Mouse (Mus musculus): ENCODE data around the gene Hip1r. TPM values are rescaled to one million over a fixed set of nuclear protein-coding genes. Genes with fewer than 3 reads are reported as not detected.
A peak's percentile ranks its signal among the peaks of the same experiment; 100 is the strongest.

Gene Hip1r
- 33.5 and 34.3 TPM in 2 replicates for polyA plus RNA-seq (2015; fragmentation: Nextera tagmentation; extraction: Ambion mirVana)

DNA sequence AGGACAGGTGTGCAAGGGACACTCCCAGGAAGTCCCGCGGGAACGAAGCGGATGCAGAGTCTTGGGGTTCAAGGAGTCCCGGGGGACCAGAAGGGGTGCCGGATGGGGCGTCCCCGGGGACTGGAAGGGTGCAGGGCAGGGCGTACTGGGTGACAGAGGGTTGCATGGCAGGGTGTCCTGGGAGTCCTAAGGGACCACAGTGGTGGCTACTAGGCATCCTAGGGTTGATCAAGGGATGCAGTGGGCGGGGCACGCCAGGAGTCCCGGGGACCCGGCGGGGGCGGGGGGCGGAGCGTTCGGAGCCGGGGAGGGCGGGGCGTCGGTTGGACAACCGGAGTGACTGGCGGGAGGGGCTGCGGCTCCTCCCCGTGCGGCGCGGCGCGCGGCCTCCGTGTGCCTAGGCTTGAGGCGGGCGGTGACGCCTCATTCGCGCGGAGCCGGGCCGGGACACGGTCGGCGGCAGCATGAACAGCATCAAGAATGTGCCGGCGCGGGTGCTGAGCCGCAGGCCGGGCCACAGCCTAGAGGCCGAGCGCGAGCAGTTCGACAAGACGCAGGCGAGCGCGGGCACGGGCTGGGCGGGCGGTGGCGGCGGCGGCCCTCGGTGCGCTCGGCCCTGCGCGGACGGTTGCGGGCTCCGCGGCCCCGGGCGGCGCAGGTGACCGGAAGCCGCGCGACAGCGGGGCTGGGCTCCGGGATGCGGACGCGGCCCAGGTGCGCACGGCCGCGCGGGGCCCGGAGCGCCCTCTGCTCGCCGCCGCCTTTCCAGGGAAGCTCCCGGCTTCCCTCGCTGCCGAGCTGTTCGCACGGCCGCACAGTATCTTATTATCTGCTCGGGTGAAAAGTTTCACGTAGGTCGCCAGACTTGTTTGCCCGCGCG is at the start of gene Hip1r:
Hip1r (plus strand) TSS at position 330 of the 880 bp plus-strand sequence.
- Histone ChIP-seq H3K4me1 (ENCODE audit: control insufficient read depth, insufficient read depth, low read length) (peaks cover 13% of the 10 kb centered on the region), H3K36me3 (ENCODE audit: control insufficient read depth, insufficient read depth, low read length) (no peaks in the 10 kb centered on the region), H3K9ac (ENCODE audit: low read depth, low read length) (peak within 1 kb of the TSS; percentile 89), H3K9me3 (replicated peaks; ENCODE audit: control insufficient read depth, low read length, poor library complexity, severe bottlenecking) (no peaks in the 10 kb centered on the region), H3K27ac (ENCODE audit: low read length) (peak within 1 kb of the TSS; percentile 61; the same call in 1 of the 2 replicates), H3K4me3 (ENCODE audit: low read depth, low read length) (peak within 1 kb of the TSS; percentile 80), H3K27me3 (ENCODE audit: control insufficient read depth, insufficient read depth, low read depth, low read length) (no peaks in the 10 kb centered on the region), H3K4me2 (ENCODE audit: low read length) (peak within 1 kb of the TSS; percentile 86)
- WGBS: 1% methylated on average over 70 of the region's 106 CpGs
- peak; percentile 83 for ATAC-seq

DNA sequence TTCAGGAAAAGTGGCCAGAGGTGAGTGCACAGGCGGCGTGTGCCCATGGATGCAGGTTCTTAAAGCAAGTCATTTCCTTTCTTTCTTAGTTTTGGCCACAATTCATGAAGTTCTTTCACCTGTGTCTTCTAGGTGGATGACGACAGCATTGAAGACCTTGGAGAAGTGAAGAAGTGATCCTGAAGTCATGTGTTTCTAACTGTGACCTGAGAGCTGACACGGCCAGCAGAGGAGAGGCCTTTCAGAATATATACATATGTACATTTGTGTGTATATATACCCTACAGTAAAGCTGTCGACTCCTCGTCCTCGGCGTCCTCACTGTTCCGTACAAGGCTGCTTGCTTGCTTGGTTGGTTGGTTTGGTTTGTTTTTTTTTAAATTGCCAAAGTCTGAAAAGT is 46.3 kb upstream of the Hip1r start, which contains the start of gene Gm43518:
Gm43518 (plus strand) TSS at position 301 of the 400 bp plus-strand sequence.
- Histone ChIP-seq H3K9me3 (replicated peaks; ENCODE audit: control insufficient read depth, low read length, poor library complexity, severe bottlenecking) (no peaks in the 10 kb centered on the region), H3K4me1 (ENCODE audit: control insufficient read depth, insufficient read depth, low read length) (peaks cover 4% of the 10 kb centered on the region)

DNA sequence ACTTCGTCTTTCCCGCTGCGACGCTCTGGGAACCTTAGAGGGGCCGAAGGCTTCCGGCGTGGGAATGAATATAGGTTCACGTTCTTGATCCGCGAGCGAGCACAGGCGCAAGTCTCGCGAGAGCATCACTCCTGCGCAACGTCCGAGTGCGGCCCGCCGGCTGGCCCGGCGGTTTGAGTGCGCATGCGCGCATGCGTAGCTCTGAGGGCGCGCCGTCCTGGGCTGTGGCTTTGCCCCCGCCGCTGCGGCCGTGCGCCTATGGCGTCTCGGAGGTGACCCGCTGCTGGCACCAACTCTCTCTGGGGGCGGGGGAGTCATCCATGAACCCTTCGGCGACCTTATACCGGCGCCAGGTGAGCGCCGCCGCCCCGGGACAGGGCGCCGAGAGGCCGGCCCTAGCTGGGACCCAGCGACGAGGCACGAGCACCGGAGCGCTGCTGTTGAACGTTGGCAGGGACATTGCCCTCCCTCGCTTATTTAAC is 42.9 kb upstream of the Hip1r start, which contains the start of gene Ccdc62:
Ccdc62 (plus strand) TSS at position 172 of the 482 bp plus-strand sequence.
- Histone ChIP-seq H3K4me3 (ENCODE audit: low read depth, low read length) (peak within 1 kb of the TSS; percentile 86), H3K4me1 (ENCODE audit: control insufficient read depth, insufficient read depth, low read length) (peaks cover 4% of the 10 kb centered on the region), H3K9me3 (replicated peaks; ENCODE audit: control insufficient read depth, low read length, poor library complexity, severe bottlenecking) (no peaks in the 10 kb centered on the region), H3K27me3 (ENCODE audit: control insufficient read depth, insufficient read depth, low read depth, low read length) (no peaks in the 10 kb centered on the region), H3K9ac (ENCODE audit: low read depth, low read length) (peak within 1 kb of the TSS; percentile 97), H3K36me3 (ENCODE audit: control insufficient read depth, insufficient read depth, low read length) (peaks cover 16% of the 10 kb centered on the region), H3K27ac (ENCODE audit: low read length) (peak within 1 kb of the TSS; percentile 88), H3K4me2 (ENCODE audit: low read length) (peak within 1 kb of the TSS; percentile 76)
- WGBS: under 1% methylated on average over 56 of the region's 56 CpGs
- ATAC-seq: peak; percentile 99

More for the DNA sequence above, 46.3 kb upstream of the Hip1r start, which contains the start of gene Gm43518:
- ATAC-seq: no peak
- Histone ChIP-seq H3K9ac (ENCODE audit: low read depth, low read length) (no peak within 1 kb of the TSS), H3K27me3 (ENCODE audit: control insufficient read depth, insufficient read depth, low read depth, low read length) (no peaks in the 10 kb centered on the region), H3K27ac (ENCODE audit: low read length) (no peak within 1 kb of the TSS), H3K4me3 (ENCODE audit: low read depth, low read length) (no peak within 1 kb of the TSS), H3K4me2 (ENCODE audit: low read length) (no peak within 1 kb of the TSS), H3K36me3 (ENCODE audit: control insufficient read depth, insufficient read depth, low read length) (peaks cover 37% of the 10 kb centered on the region)
- 97% methylated on average over 9 of the region's 9 CpGs for whole genome bisulfite sequencing

DNA sequence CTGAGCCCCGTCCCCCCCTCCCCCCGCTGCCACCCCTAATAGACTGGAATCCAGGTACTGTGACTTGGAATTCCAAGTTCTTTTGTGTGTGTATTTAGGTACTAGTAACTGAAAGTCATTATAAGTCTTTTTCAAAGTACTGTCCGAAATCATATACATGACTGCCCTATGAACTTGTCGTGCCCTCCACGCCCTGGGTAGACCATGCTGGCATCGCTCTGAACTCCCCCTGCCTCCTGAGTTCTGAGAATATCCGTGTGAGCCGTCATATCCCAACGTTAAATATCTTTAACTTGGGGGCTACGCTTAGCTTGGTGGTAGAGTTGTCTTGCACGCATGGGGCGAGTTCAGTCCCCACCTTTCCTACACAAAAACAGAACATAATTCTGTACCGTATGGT is 42.3 kb upstream of the Hip1r start:
- Histone ChIP-seq H3K4me1 (ENCODE audit: control insufficient read depth, insufficient read depth, low read length) (peaks cover 4% of the 10 kb centered on the region), H3K4me3 (ENCODE audit: low read depth, low read length) (peak overlapping the region; percentile 86), H3K4me2 (ENCODE audit: low read length) (peak overlapping the region; percentile 76), H3K27ac (ENCODE audit: low read length) (peak overlapping the region; percentile 88; the same call in 1 of the 2 replicates), H3K9ac (ENCODE audit: low read depth, low read length) (peak overlapping the region; percentile 97), H3K36me3 (ENCODE audit: control insufficient read depth, insufficient read depth, low read length) (peaks cover 13% of the 10 kb centered on the region), H3K27me3 (ENCODE audit: control insufficient read depth, insufficient read depth, low read depth, low read length) (no peaks in the 10 kb centered on the region), H3K9me3 (replicated peaks; ENCODE audit: control insufficient read depth, low read length, poor library complexity, severe bottlenecking) (no peaks in the 10 kb centered on the region)
- WGBS: 50% methylated on average over 13 of the region's 13 CpGs
- 0 out of 2 replicates have a peak, but pooled peaks have one; percentile 8 for ATAC-seq

DNA sequence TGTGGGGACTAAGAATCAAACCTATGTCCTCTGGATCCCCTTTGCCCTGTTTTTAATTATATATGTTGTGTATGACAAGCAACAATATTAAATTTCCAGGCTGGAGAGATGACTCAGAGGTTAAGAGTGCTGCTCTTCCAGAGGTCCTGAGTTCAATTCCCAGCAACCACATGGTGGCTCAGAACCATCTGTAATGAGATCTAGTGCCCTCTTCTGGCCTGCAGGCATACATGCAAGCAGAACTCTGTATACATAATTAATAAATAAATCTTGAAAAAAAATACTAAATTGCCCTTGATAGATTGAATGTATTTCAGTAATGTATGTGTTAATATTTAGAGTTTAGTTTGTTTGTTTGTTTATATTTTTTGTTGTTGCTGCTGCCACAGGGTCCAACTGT is 40.5 kb upstream of the Hip1r start:
- Histone ChIP-seq H3K9ac (ENCODE audit: low read depth, low read length) (no peak overlapping the region), H3K36me3 (ENCODE audit: control insufficient read depth, insufficient read depth, low read length) (peaks cover 4% of the 10 kb centered on the region; the same call in 1 of the 2 replicates), H3K9me3 (replicated peaks; ENCODE audit: control insufficient read depth, low read length, poor library complexity, severe bottlenecking) (no peaks in the 10 kb centered on the region), H3K4me1 (ENCODE audit: control insufficient read depth, insufficient read depth, low read length) (peaks cover 4% of the 10 kb centered on the region), H3K27ac (ENCODE audit: low read length) (no peak overlapping the region), H3K27me3 (ENCODE audit: control insufficient read depth, insufficient read depth, low read depth, low read length) (no peaks in the 10 kb centered on the region), H3K4me2 (ENCODE audit: low read length) (no peak overlapping the region), H3K4me3 (ENCODE audit: low read depth, low read length) (no peak overlapping the region)
- no peak for ATAC-seq

DNA sequence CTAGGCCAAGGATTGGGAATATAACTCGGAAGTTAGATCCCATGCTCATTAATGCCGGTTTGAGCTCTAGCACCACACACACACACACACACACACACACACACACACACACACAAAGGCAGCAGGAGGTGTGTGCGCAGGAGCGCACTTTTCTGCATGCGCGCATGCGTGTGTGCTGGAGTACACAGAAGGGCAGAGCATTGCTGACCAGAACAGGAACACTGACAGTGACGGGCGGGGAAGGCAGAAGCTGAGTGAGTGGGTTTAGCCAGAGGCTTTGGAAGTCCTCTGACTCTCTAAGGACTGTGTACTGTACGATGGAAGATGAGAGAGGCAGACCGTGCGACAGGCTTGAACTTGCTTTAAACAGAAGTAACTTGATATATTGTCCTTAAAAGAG is 39.9 kb upstream of the Hip1r start:
- no peak for ATAC-seq
- Histone ChIP-seq H3K4me2 (ENCODE audit: low read length) (no peak overlapping the region), H3K36me3 (ENCODE audit: control insufficient read depth, insufficient read depth, low read length) (no peaks in the 10 kb centered on the region), H3K27me3 (ENCODE audit: control insufficient read depth, insufficient read depth, low read depth, low read length) (no peaks in the 10 kb centered on the region), H3K4me3 (ENCODE audit: low read depth, low read length) (no peak overlapping the region), H3K4me1 (ENCODE audit: control insufficient read depth, insufficient read depth, low read length) (peaks cover 4% of the 10 kb centered on the region), H3K27ac (ENCODE audit: low read length) (no peak overlapping the region), H3K9me3 (replicated peaks; ENCODE audit: control insufficient read depth, low read length, poor library complexity, severe bottlenecking) (no peaks in the 10 kb centered on the region), H3K9ac (ENCODE audit: low read depth, low read length) (no peak overlapping the region)
- WGBS: 92% methylated on average over 12 of the region's 12 CpGs

DNA sequence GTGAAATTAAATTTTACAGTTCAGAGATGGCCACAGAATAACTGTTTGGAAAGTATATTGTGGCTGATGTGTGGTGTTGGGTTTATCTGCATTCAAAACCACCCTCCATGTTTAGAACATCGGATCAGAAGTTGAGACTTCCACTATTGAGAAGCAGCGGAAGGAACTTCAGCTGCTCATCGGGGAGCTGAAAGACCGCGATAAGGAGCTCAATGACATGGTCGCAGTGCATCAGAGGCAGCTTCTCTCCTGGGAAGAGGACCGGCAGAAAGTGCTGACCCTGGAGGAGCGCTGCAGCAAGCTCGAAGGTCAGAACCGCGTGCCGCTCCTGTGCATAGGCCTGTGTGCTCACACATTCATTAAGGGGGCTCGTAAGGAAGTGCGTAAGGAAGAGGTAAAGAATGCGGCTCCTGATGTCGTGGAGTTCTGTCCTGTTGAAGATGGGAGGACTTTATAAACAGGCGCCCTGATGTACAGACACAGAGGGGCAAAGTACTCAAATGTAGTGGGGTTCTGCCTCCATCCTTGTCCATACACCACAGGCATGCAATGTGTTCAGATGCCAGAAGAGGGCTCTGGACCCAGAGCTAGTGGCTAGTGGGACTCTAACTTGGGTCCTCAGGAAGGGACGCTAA is 39.4 kb upstream of the Hip1r start:
- Histone ChIP-seq H3K4me3 (ENCODE audit: low read depth, low read length) (no peak overlapping the region), H3K9ac (ENCODE audit: low read depth, low read length) (no peak overlapping the region), H3K4me1 (ENCODE audit: control insufficient read depth, insufficient read depth, low read length) (peaks cover 4% of the 10 kb centered on the region), H3K27ac (ENCODE audit: low read length) (no peak overlapping the region), H3K36me3 (ENCODE audit: control insufficient read depth, insufficient read depth, low read length) (no peaks in the 10 kb centered on the region), H3K4me2 (ENCODE audit: low read length) (no peak overlapping the region), H3K9me3 (replicated peaks; ENCODE audit: control insufficient read depth, low read length, poor library complexity, severe bottlenecking) (no peaks in the 10 kb centered on the region), H3K27me3 (ENCODE audit: control insufficient read depth, insufficient read depth, low read depth, low read length) (no peaks in the 10 kb centered on the region)
- ATAC-seq: no peak
- 33% methylated on average over 18 of the region's 18 CpGs for WGBS

DNA sequence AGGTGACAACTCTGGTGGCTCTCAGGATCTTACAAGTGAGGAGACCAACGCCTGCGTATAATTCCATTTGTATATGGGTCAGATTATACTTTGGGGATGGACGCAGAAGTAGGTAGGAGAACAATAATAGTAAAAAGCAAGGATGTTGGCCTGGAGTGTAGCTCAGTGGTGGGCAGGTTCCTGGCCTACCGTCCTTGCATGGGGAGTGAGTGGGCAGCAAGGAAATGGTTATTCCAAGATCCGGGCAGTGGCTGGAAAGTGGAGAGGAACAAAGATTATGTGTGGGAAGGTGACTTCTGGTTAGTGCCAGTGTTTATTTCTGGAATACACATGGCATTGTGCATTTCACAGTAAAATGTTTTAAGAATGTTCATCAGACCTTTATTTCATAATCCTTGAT is 37.5 kb upstream of the Hip1r start:
- ATAC-seq: no peak
- Histone ChIP-seq H3K4me3 (ENCODE audit: low read depth, low read length) (no peak overlapping the region), H3K36me3 (ENCODE audit: control insufficient read depth, insufficient read depth, low read length) (no peaks in the 10 kb centered on the region), H3K27me3 (ENCODE audit: control insufficient read depth, insufficient read depth, low read depth, low read length) (no peaks in the 10 kb centered on the region), H3K9me3 (replicated peaks; ENCODE audit: control insufficient read depth, low read length, poor library complexity, severe bottlenecking) (no peaks in the 10 kb centered on the region), H3K27ac (ENCODE audit: low read length) (no peak overlapping the region), H3K4me1 (ENCODE audit: control insufficient read depth, insufficient read depth, low read length) (peaks cover 4% of the 10 kb centered on the region), H3K9ac (ENCODE audit: low read depth, low read length) (no peak overlapping the region), H3K4me2 (ENCODE audit: low read length) (no peak overlapping the region)
- 90% methylated on average over 5 of the region's 5 CpGs for WGBS
